Mouse (Mus musculus) kidney, adult 11 months (tissue): ENCODE measurements around the gene Setmar.

Source experiments
- DNase-seq: peaks from one replicate; pipeline ENCODE4 v3.0.0; 2022

The Setmar gene

GRCm38 (mm10) chr6:108117881-108118280, 53.0 kb downstream of the Setmar start:
- no peak for DNase-seq

- DNase-seq: no peak
These were observed 60.6 kb downstream of the Setmar start for GRCm38 (mm10) chr6:108125474-108125873.

DNA sequence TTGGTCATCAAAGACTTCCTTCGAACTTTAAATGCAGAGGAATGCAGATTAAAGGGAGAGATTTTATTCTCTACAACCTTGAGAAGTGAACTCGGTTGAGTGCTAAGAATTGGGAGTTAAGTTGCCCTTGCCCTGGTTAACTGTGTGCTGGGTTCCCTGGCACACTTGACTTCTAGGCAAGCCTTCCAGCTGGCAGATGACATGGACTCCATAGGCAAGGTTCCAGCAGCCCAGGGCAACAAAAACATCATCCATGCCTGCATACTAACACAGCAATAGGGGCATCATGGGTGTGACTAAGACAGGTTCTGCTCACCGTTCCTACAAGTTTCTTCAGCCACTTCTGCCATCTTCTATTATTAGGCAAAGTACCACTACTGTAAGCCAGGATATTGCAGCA, 61.8 kb downstream of the Setmar start:
- DNase-seq: peak; percentile 27
